Mouse (Mus musculus) adrenal gland, postnatal 4 days (tissue): Measurements from ENCODE around the gene Hikeshi. TPM values are rescaled to one million over a fixed set of nuclear protein-coding genes. Genes with fewer than 3 reads are reported as not detected.

Experiments
- DNase-seq, 2 experiments: peaks; one replicate each; pipeline ENCODE4 v3.0.0; 2021 to 2022; ENCODE audit warnings: low spot score in 2 of 2, mixed read lengths in 2 of 2
- long read RNA-seq, 2 experiments: library from polyadenylated mRNA; stranded (forward); transcript quantifications; one replicate each; pipeline ENCODE4 v2.0.0; 2021
- total RNA-seq, 2 experiments: library from RNA; stranded (reverse); gene quantifications; 2 replicates each; pipeline ENCODE4 v1.2.3; 2021

The Hikeshi gene
- total RNA-seq = 10 to 100 TPM; 59.3 to 61.1 TPM
- long read RNA-seq, experiment 1, transcript Hikeshi-206 (5 exons, 2,224 nt) = major isoform, 20 of 31 reads
- long read RNA-seq, experiment 1, transcript Hikeshi-209 (4 exons, 806 nt) = minor isoform, 9 of 31 reads
- long read RNA-seq, experiment 1, partial matches to known transcripts = 1 of 31 reads
- long read RNA-seq, experiment 1, other reads (novel, unspliced or antisense) = 1 of 31 reads
- long read RNA-seq, experiment 2, transcript Hikeshi-209 (4 exons, 806 nt) = minor isoform, 5 of 32 reads
- long read RNA-seq, experiment 2, transcript Hikeshi-206 (5 exons, 2,224 nt) = major isoform, 20 of 32 reads
- long read RNA-seq, experiment 2, partial matches to known transcripts = 2 of 32 reads
- long read RNA-seq, experiment 2, other reads (novel, unspliced or antisense) = 4 of 32 reads

DNA sequence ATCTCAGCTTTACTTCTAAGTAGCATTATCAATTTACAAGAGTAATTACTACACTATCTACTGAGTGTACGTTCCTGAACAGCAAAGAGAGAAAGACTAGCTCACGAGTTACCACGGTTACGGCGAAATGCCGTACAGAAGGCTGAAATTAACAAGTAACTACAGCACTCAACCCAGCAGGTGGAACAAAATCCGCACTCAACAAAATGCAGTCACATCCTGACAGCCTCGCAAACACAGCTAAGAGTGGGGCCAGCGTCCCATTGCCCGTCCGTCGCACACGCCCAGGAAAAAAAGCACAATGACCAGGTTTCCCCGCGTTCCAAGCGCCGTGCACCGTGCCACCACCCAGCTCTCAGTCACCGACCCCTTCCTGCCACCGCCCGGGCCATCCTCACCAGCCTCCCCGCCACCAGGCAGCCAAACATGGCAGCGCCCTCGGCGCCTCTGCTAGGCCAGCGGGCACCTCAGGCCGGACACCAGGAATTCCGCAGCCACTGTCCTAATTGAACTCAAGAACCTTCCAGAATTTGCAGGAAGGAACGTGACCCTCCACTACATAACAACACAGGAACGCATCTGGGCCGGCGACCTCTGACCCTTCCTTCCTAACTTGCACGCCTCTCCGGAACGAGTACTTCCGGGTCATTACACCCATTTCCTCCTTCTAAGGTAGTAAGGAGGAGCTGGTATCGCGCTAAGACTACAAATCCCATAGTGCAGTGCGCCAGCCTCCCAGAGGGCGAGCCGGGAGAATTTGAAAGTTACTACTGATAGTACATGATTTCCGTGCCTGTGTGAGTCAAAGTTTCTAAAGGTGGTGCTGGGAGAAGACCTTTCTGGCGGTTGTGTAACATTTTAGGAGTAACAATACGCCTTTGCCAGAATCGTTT is at the start of gene Hikeshi:
Gene Hikeshi, minus strand, starts transcription at position 634 of the 893 bp plus-strand sequence.
- DNase-seq = peak; percentile 66 to 85

DNA sequence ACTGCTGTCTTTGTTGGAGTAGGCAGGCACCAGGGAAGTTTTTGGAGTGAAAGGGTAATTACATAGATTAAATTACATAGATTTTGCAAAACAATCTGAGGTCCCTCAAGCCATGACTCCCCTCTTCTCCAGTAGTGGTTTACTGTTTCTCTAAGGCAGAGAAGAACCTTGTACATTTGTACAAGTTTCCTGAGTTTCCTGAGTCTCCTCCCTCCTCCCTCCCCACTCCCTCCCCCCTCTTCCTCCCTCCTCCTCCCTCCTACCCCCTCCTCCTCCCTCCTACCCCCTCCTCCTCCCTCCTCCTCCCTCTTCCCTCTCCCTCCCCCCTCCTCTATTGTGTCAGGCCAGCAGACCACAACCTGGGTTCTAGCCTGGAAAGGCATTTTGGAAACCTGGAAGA is 43.4 kb upstream of the Hikeshi start:
- no peak for DNase-seq

- DNase-seq = no peak
These were observed 42.4 kb upstream of the Hikeshi start for GRCm38 (mm10) chr7:89983441-89983840.

- no peak for DNase-seq
These were observed 40.6 kb upstream of the Hikeshi start for GRCm38 (mm10) chr7:89981557-89981956.

GRCm38 (mm10) chr7:89980485-89981422 is 39.8 kb upstream of the Hikeshi start, which contains the start of gene Eed:
Gene Eed (minus strand): TSS chr7:89980983.
- peak; percentile 86 to 90 for DNase-seq

GRCm38 (mm10) chr7:89980133-89980484 is 39.1 kb upstream of the Hikeshi start:
- DNase-seq = no peak

GRCm38 (mm10) chr7:89979432-89980130 is 38.6 kb upstream of the Hikeshi start:
- DNase-seq = no peak

GRCm38 (mm10) chr7:89976796-89977195 is 35.8 kb upstream of the Hikeshi start:
- no peak for DNase-seq

DNA sequence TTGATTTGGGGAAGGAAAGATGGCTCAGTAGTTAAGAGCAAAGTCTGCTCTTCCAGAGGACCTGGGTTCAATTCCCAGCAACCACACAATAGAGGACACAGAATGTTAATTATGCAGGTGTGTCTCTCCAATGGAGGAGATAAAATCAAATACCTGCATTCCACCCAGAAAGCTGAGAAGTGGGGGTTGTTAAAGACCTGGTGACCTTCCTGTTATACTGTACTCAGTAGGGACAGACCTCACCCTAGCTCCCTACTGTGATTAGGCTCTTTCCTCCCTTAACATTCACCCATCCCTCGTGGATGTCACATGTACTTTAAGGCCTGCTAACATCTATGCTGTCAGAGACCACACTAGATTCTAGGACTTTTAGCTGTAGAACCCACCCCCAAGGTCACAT is 34.6 kb upstream of the Hikeshi start:
- no peak for DNase-seq

DNA sequence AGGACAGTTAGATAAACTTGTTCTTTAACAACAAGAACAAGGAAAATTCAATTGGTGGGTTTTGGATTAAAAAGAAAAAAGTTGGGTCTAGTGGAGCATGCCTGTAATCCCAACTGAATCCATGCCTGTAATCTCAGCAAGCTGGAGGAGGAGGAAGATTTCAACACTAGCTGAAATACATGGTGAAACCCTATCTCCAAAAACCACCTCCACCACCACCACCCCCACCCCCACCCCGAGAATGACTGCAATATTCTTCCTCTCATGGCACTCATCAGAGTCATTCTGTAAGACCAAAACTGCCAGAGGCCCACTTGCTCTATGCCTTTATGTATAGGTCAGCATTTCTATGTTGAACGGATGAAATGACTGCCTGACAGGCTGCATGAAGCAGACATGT is 26.2 kb upstream of the Hikeshi start:
- no peak for DNase-seq

DNA sequence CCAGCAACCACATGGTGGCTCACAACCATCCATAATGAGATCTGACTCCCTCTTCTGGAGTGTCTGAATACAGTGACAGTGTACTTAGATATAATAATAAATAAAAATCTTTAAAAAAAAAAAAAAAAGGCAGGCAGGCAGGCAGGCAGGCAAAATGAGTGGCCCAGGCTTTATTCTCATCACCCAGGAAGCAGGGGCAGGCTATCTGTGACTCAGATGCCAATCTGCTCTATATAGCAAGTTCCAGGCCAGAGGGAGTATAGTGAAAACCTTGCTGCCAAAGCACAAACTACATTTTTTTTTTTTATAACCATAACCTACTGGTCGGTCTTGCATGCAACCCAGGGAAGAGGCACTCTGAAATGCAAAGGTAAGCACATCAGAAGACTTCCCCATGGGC is 25.8 kb upstream of the Hikeshi start:
- no peak for DNase-seq

DNA sequence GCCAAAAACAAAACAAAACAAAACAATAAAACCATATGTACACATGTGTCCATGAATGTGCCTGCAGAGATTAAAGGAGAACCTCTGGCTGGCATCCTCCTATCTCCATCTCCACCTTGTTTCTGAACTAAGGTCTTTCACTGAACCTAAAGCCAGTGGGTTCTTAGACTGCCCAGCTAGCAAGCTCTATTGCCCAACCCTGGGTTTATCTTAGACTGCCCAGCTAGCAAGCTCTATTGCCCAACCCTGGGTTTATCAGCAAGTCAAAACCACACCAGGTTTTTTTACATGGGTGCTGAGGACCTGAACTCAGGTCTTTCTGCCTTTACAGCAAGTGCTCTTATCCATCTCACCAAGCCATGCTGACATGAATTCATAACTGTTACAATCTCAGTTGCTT is 22.1 kb upstream of the Hikeshi start:
- DNase-seq = no peak

DNA sequence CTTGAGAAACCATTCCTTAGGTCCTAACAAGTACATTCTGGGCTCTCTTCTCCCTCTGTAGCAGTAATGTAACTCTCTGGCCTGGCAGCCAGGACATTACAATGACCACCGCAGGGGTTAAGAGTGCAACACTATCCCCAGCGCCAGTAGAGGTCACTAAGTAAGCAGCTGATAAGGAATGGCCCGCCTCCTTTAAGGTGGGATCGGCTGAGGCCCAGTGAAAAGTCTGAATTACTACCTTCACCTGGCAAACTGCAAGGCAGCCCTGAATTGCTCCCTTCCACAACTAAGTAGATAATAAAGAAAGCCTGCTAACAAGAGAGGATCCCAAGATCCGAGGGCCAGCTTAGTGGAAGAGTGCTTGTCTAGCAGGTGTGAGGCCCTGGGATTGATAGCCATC is 16.3 kb upstream of the Hikeshi start:
- no peak for DNase-seq

- no peak for DNase-seq
These were observed 13.3 kb upstream of the Hikeshi start for GRCm38 (mm10) chr7:89954261-89954660.

DNA sequence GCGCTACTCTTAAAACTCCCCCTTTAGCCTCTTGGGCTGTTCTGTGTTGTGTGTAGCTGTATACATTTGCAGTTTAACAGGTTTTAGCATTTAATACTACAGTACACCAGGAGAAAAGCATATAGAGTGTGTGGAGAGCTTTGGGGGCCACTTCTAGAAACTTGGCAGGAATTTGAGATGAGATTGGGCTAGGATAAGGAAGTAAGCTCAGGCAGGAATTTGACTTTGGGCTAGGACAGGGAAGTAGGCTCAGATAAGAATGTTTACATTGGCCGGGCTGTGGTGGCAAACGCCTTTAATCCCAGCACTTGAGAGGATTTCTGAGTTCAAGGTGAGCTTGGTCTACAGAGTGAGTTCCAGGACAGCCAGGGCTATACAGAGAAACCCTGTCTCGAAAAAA is 8.4 kb upstream of the Hikeshi start:
- DNase-seq = no peak

GRCm38 (mm10) chr7:89948026-89948425 is 7.0 kb upstream of the Hikeshi start:
- DNase-seq = no peak

DNA sequence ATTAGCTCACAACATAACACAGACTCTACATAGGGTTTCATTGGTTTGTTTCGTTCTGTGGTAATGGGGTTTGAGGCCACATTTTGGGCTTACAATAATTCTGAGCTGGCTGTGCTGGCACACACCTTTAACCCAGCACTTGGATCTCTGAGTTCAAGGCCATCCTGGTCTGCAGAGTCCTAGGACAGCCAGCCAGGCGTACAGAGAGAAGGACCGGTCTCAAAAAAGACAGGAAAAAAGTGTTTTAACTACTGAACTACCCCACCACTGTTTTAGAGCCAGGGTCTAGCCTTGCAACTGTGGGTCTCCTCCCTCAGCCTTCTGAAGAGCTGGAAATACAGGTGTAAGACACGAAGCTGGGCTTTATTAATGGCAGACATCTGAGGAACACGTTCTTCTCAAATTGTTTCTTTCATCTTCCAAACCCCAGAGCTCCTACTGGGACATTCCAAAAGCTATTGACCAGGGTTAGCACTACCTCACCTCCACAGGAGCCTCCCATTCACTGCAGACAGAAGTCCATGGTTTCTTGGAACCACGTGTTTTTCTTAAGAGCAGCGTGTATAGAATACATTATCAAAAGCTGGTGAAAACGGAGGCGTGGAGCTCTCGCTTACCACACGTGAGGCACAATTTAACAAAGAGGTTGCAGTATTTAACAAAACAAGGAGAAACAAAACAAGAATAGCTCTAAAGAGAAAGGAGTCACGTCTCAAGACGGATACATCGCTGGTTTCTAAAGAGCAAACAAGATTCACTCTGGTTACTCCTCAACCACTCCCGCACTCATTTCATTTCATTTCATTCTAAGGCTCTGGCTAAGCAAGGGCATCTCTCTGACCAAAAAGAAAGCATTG is 1.3 kb downstream of the Hikeshi start:
- no peak for DNase-seq

- DNase-seq = no peak
These were observed 17.4 kb downstream of the Hikeshi start for GRCm38 (mm10) chr7:89923441-89924180.

- no peak for DNase-seq
These were observed 23.2 kb downstream of the Hikeshi start for GRCm38 (mm10) chr7:89917776-89918175.
